Mouse (Mus musculus): ENCODE measurements around the gene Klf6.

DNA sequence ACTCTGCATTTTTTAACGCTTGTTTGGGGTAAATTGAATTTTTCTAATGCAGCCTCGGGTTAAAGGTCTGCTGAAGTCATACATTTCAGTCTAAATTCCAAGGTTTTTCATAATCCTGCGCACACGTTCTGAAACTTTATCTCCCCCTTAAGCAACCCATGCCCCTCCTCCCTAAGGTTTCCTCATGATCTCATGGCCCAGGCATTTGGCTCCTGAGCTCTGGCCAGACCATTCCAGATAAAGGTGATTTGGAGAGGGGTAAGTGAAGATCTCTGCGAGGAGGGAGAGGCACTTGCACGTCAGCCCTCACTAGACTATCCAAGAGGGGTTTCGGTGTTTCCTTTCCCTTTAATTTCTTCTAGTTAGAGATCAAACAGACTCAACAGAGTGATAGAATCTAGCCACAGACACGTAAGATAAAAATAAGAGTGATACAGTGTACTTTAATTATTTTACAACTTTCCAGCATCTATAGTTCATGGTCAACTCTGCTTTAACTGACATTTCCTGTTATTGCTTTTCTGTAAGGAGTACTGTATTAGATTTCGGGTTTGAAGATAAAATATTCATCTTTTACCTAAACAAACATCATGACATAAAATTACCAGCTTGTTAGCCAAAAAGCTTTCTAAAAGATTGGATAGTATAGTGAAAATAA, 35.0 kb upstream of the Klf6 start:
- no peak for TF ChIP-seq CTCF (IDR thresholded peaks at IDR 0.05; ENCODE audit: borderline replicate concordance, insufficient read depth, low read length)
- no peak for TF ChIP-seq POLR2A (IDR thresholded peaks at IDR 0.05; ENCODE audit: low read depth, low read length)
